Mouse (Mus musculus): Measurements from ENCODE around the gene Slc13a1. TPM values are rescaled to one million over a fixed set of nuclear protein-coding genes. Genes with fewer than 3 reads are reported as not detected.

Slc13a1 gene
- total RNA-seq, 1 experiment = 0.09 TPM

GRCm38 (mm10) chr6:24101281-24101680 lies 66.6 kb downstream of the Slc13a1 start:
- DNase-seq (ENCODE audit: low read depth, low spot score) = no peak
- Histone ChIP-seq H3K9ac (ENCODE audit: insufficient read depth, low read depth, low read length, poor library complexity, severe bottlenecking) (no peak overlapping the region), H3K36me3 (ENCODE audit: control insufficient read depth, insufficient read depth, low read length, poor library complexity, severe bottlenecking) (no peaks in the 10 kb centered on the region), H3K9me3 (ENCODE audit: control insufficient read depth, insufficient read depth, low read depth, low read length) (no peaks in the 10 kb centered on the region), H3K4me1 (ENCODE audit: control insufficient read depth in 2 of 2, insufficient read depth in 2 of 2, low read length in 2 of 2, poor library complexity in 1 of 2) (no peaks in the 10 kb centered on the region), H3K27ac (ENCODE audit: insufficient read depth, low read depth, low read length, poor library complexity, severe bottlenecking) (no peak overlapping the region), H3K4me3 (ENCODE audit: insufficient read depth in 1 of 2, low read depth in 1 of 2, low read length in 2 of 2, poor library complexity in 1 of 2, severe bottlenecking in 1 of 2) (no peak overlapping the region)
- in situ Hi-C loops (cut with MboI; ENCODE audit: low sequenced_read_pairs in 2 of 2, unreplicated experiment in 2 of 2) = no loop called here
- no peak for TF ChIP-seq HCFC1 (IDR thresholded peaks at IDR 0.05; ENCODE audit: borderline replicate concordance, insufficient read depth, low read length)
- no peak for TF ChIP-seq CHD2 (IDR thresholded peaks at IDR 0.05; ENCODE audit: low read depth, low read length)
- no peak for TF ChIP-seq ZC3H11A (IDR thresholded peaks at IDR 0.05; ENCODE audit: borderline replicate concordance, low read depth, low read length)
- no peak for TF ChIP-seq ZNF384 (IDR thresholded peaks at IDR 0.05; ENCODE audit: low read depth, low read length)
- TF ChIP-seq MAFK (IDR thresholded peaks at IDR 0.05; ENCODE audit: insufficient read depth, low read depth, low read length) = no peak

- no peak overlapping the region for H3K4me3 ChIP-seq (ENCODE audit: insufficient read depth in 1 of 2, low read depth in 1 of 2, low read length in 2 of 2, poor library complexity in 1 of 2, severe bottlenecking in 1 of 2)
- in situ Hi-C loops (cut with MboI; ENCODE audit: low sequenced_read_pairs in 2 of 2, unreplicated experiment in 2 of 2) = no loop called here
These were observed 67.2 kb downstream of the Slc13a1 start for GRCm38 (mm10) chr6:24100705-24101104.

GRCm38 (mm10) chr6:24097400-24097799 lies 70.5 kb downstream of the Slc13a1 start:
- H3K36me3 ChIP-seq (ENCODE audit: control insufficient read depth, insufficient read depth, low read length, poor library complexity, severe bottlenecking) = no peaks in the 10 kb centered on the region
- H3K27ac ChIP-seq (ENCODE audit: insufficient read depth, low read depth, low read length, poor library complexity, severe bottlenecking) = no peak overlapping the region
- no peak overlapping the region for H3K9ac ChIP-seq (ENCODE audit: insufficient read depth, low read depth, low read length, poor library complexity, severe bottlenecking)
- no peak for TF ChIP-seq ZNF384 (IDR thresholded peaks at IDR 0.05; ENCODE audit: low read depth, low read length)
- no peak for TF ChIP-seq MAFK (IDR thresholded peaks at IDR 0.05; ENCODE audit: insufficient read depth, low read depth, low read length)
- TF ChIP-seq HCFC1 (IDR thresholded peaks at IDR 0.05; ENCODE audit: borderline replicate concordance, insufficient read depth, low read length) = no peak
- no peak for TF ChIP-seq CHD2 (IDR thresholded peaks at IDR 0.05; ENCODE audit: low read depth, low read length)
- TF ChIP-seq ZC3H11A (IDR thresholded peaks at IDR 0.05; ENCODE audit: borderline replicate concordance, low read depth, low read length) = no peak
- H3K4me1 ChIP-seq (ENCODE audit: control insufficient read depth in 2 of 2, insufficient read depth in 2 of 2, low read length in 2 of 2, poor library complexity in 1 of 2) = no peaks in the 10 kb centered on the region
- no peaks in the 10 kb centered on the region for H3K9me3 ChIP-seq (ENCODE audit: control insufficient read depth, insufficient read depth, low read depth, low read length)
- in situ Hi-C loops (cut with MboI; ENCODE audit: low sequenced_read_pairs in 2 of 2, unreplicated experiment in 2 of 2) = no loop called here
- no peak overlapping the region for H3K4me3 ChIP-seq (ENCODE audit: insufficient read depth in 1 of 2, low read depth in 1 of 2, low read length in 2 of 2, poor library complexity in 1 of 2, severe bottlenecking in 1 of 2)
- DNase-seq (ENCODE audit: low read depth, low spot score) = no peak

More at GRCm38 (mm10) chr6:24100705-24101104, 67.2 kb downstream of the Slc13a1 start:
- H3K9ac ChIP-seq (ENCODE audit: insufficient read depth, low read depth, low read length, poor library complexity, severe bottlenecking) = no peak overlapping the region
- no peak for TF ChIP-seq ZC3H11A (IDR thresholded peaks at IDR 0.05; ENCODE audit: borderline replicate concordance, low read depth, low read length)
- TF ChIP-seq CHD2 (IDR thresholded peaks at IDR 0.05; ENCODE audit: low read depth, low read length) = no peak
- TF ChIP-seq ZNF384 (IDR thresholded peaks at IDR 0.05; ENCODE audit: low read depth, low read length) = no peak
- TF ChIP-seq MAFK (IDR thresholded peaks at IDR 0.05; ENCODE audit: insufficient read depth, low read depth, low read length) = no peak
- TF ChIP-seq HCFC1 (IDR thresholded peaks at IDR 0.05; ENCODE audit: borderline replicate concordance, insufficient read depth, low read length) = no peak
- DNase-seq (ENCODE audit: low read depth, low spot score) = no peak
- no peak overlapping the region for H3K27ac ChIP-seq (ENCODE audit: insufficient read depth, low read depth, low read length, poor library complexity, severe bottlenecking)
- no peaks in the 10 kb centered on the region for H3K9me3 ChIP-seq (ENCODE audit: control insufficient read depth, insufficient read depth, low read depth, low read length)
- no peaks in the 10 kb centered on the region for H3K4me1 ChIP-seq (ENCODE audit: control insufficient read depth in 2 of 2, insufficient read depth in 2 of 2, low read length in 2 of 2, poor library complexity in 1 of 2)
- no peaks in the 10 kb centered on the region for H3K36me3 ChIP-seq (ENCODE audit: control insufficient read depth, insufficient read depth, low read length, poor library complexity, severe bottlenecking)

- no peaks in the 10 kb centered on the region for H3K9me3 ChIP-seq (ENCODE audit: control insufficient read depth, insufficient read depth, low read depth, low read length)
- in situ Hi-C loops (cut with MboI; ENCODE audit: low sequenced_read_pairs in 2 of 2, unreplicated experiment in 2 of 2) = no loop called here
- no peaks in the 10 kb centered on the region for H3K4me1 ChIP-seq (ENCODE audit: control insufficient read depth in 2 of 2, insufficient read depth in 2 of 2, low read length in 2 of 2, poor library complexity in 1 of 2)
- no peak overlapping the region for H3K27ac ChIP-seq (ENCODE audit: insufficient read depth, low read depth, low read length, poor library complexity, severe bottlenecking)
- no peak for DNase-seq (ENCODE audit: low read depth, low spot score)
- H3K36me3 ChIP-seq (ENCODE audit: control insufficient read depth, insufficient read depth, low read length, poor library complexity, severe bottlenecking) = no peaks in the 10 kb centered on the region
- no peak overlapping the region for H3K4me3 ChIP-seq (ENCODE audit: insufficient read depth in 1 of 2, low read depth in 1 of 2, low read length in 2 of 2, poor library complexity in 1 of 2, severe bottlenecking in 1 of 2)
- TF ChIP-seq ZC3H11A (IDR thresholded peaks at IDR 0.05; ENCODE audit: borderline replicate concordance, low read depth, low read length) (no peak), HCFC1 (IDR thresholded peaks at IDR 0.05; ENCODE audit: borderline replicate concordance, insufficient read depth, low read length) (no peak), CHD2 (IDR thresholded peaks at IDR 0.05; ENCODE audit: low read depth, low read length) (no peak), ZNF384 (IDR thresholded peaks at IDR 0.05; ENCODE audit: low read depth, low read length) (no peak), MAFK (IDR thresholded peaks at IDR 0.05; ENCODE audit: insufficient read depth, low read depth, low read length) (no peak)
- H3K9ac ChIP-seq (ENCODE audit: insufficient read depth, low read depth, low read length, poor library complexity, severe bottlenecking) = no peak overlapping the region
These were observed 91.8 kb downstream of the Slc13a1 start for GRCm38 (mm10) chr6:24076089-24076488.

- no peak overlapping the region for H3K9ac ChIP-seq (ENCODE audit: insufficient read depth, low read depth, low read length, poor library complexity, severe bottlenecking)
- in situ Hi-C loops (cut with MboI; ENCODE audit: low sequenced_read_pairs in 2 of 2, unreplicated experiment in 2 of 2) = no loop called here
- H3K4me1 ChIP-seq (ENCODE audit: control insufficient read depth in 2 of 2, insufficient read depth in 2 of 2, low read length in 2 of 2, poor library complexity in 1 of 2) = no peaks in the 10 kb centered on the region
- H3K4me3 ChIP-seq (ENCODE audit: insufficient read depth in 1 of 2, low read depth in 1 of 2, low read length in 2 of 2, poor library complexity in 1 of 2, severe bottlenecking in 1 of 2) = no peak overlapping the region
- TF ChIP-seq MAFK (IDR thresholded peaks at IDR 0.05; ENCODE audit: insufficient read depth, low read depth, low read length) (no peak), HCFC1 (IDR thresholded peaks at IDR 0.05; ENCODE audit: borderline replicate concordance, insufficient read depth, low read length) (no peak), ZNF384 (IDR thresholded peaks at IDR 0.05; ENCODE audit: low read depth, low read length) (no peak), ZC3H11A (IDR thresholded peaks at IDR 0.05; ENCODE audit: borderline replicate concordance, low read depth, low read length) (no peak), CHD2 (IDR thresholded peaks at IDR 0.05; ENCODE audit: low read depth, low read length) (no peak)
- H3K27ac ChIP-seq (ENCODE audit: insufficient read depth, low read depth, low read length, poor library complexity, severe bottlenecking) = no peak overlapping the region
- no peak for DNase-seq (ENCODE audit: low read depth, low spot score)
- no peaks in the 10 kb centered on the region for H3K36me3 ChIP-seq (ENCODE audit: control insufficient read depth, insufficient read depth, low read length, poor library complexity, severe bottlenecking)
- H3K9me3 ChIP-seq (ENCODE audit: control insufficient read depth, insufficient read depth, low read depth, low read length) = no peaks in the 10 kb centered on the region
These were observed 95.1 kb downstream of the Slc13a1 start for GRCm38 (mm10) chr6:24072804-24073203.
